17 mouse cellular contexts compared by ENCODE assay signal in genomic region chr4:118335991-118336390, GRCm38 (mm10).
"Had no signal": no experiment of that assay in that cellular context is flagged by ENCODE, and none has a peak within 500 bp of the region (broad histone marks: within the 10 kb centered on the region; RNA-seq: fewer than 3 reads in every experiment).

No protein-coding gene starts in this region.

- H3K9ac ChIP-seq: heart, embryonic 13.5 days; heart, embryonic 15.5 days; hindbrain, embryonic 12.5 days; hindbrain, embryonic 13.5 days; hindbrain, embryonic 14.5 days; hindbrain, embryonic 15.5 days; kidney, embryonic 15.5 days had no signal

- H3K4me1 ChIP-seq: heart, embryonic 10.5 days; heart, embryonic 12.5 days; heart, embryonic 13.5 days; heart, embryonic 15.5 days; hindbrain, embryonic 10.5 days; hindbrain, embryonic 12.5 days; hindbrain, embryonic 13.5 days; hindbrain, embryonic 15.5 days had no signal

- H3K27ac ChIP-seq: heart, embryonic 10.5 days; heart, embryonic 13.5 days; heart, embryonic 15.5 days; hindbrain, embryonic 10.5 days; hindbrain, embryonic 12.5 days; hindbrain, embryonic 13.5 days; hindbrain, embryonic 14.5 days; hindbrain, embryonic 15.5 days; hindbrain, postnatal 0 days; kidney, embryonic 15.5 days; kidney, postnatal 0 days; layer of hippocampus, adult 2 months; left cerebral cortex, adult 2 months had no signal

- ATAC-seq: hindbrain, embryonic 16.5 days; inflammation-experienced regulatory T-cells, adult 6 months had no signal

- H3K27me3 ChIP-seq: heart, embryonic 12.5 days; heart, embryonic 13.5 days; heart, embryonic 15.5 days; hindbrain, embryonic 12.5 days; hindbrain, embryonic 13.5 days; hindbrain, embryonic 15.5 days; kidney, embryonic 15.5 days had no signal

- H3K36me3 ChIP-seq: heart, embryonic 10.5 days; heart, embryonic 12.5 days; heart, embryonic 13.5 days; heart, embryonic 15.5 days; hindbrain, embryonic 10.5 days; hindbrain, embryonic 12.5 days; hindbrain, embryonic 13.5 days; hindbrain, embryonic 15.5 days; kidney, embryonic 15.5 days had no signal

- H3K4me2 ChIP-seq: heart, embryonic 11.5 days; heart, embryonic 12.5 days; heart, embryonic 13.5 days; heart, embryonic 15.5 days; hindbrain, embryonic 12.5 days; hindbrain, embryonic 13.5 days; hindbrain, embryonic 14.5 days; hindbrain, embryonic 15.5 days; kidney, embryonic 15.5 days had no signal

- H3K4me3 ChIP-seq: heart, embryonic 10.5 days; heart, embryonic 12.5 days; heart, embryonic 13.5 days; heart, embryonic 15.5 days; hindbrain, embryonic 10.5 days; hindbrain, embryonic 12.5 days; hindbrain, embryonic 13.5 days; hindbrain, embryonic 15.5 days; kidney, embryonic 15.5 days; layer of hippocampus, adult 2 months; left cerebral cortex, adult 2 months had no signal

- H3K9me3 ChIP-seq: heart, embryonic 10.5 days; heart, embryonic 12.5 days; heart, embryonic 13.5 days; heart, embryonic 15.5 days; hindbrain, embryonic 10.5 days; hindbrain, embryonic 12.5 days; hindbrain, embryonic 13.5 days; hindbrain, embryonic 15.5 days; kidney, embryonic 15.5 days had no signal
